Mouse (Mus musculus) kidney, postnatal 4 days (tissue): Measurements from ENCODE around the gene Hebp1.

Source experiments
- DNase-seq, 2 experiments: peaks; one replicate each; pipeline ENCODE4 v3.0.0; 2021; ENCODE audit warnings: mixed read lengths in 2 of 2

The Hebp1 gene

GRCm38 (mm10) chr6:135197921-135198532 lies at the start of gene Hebp1, which contains the start of gene Fam234b:
Hebp1 (minus strand) TSS chr6:135198022.
Fam234b (plus strand) TSS chr6:135197977.
- DNase-seq, result peak; percentile 84 to 90

GRCm38 (mm10) chr6:135245586-135245985 lies 47.8 kb upstream of the Hebp1 start:
- DNase-seq, result no peak

- no peak for DNase-seq
These were observed 42.5 kb upstream of the Hebp1 start for GRCm38 (mm10) chr6:135240361-135240760.

GRCm38 (mm10) chr6:135238211-135238610 lies 40.4 kb upstream of the Hebp1 start:
- no peak for DNase-seq

GRCm38 (mm10) chr6:135237326-135237725 lies 39.5 kb upstream of the Hebp1 start:
- no peak for DNase-seq

- no peak for DNase-seq
These were observed 38.8 kb upstream of the Hebp1 start for GRCm38 (mm10) chr6:135236576-135236975.

GRCm38 (mm10) chr6:135235742-135236141 lies 37.9 kb upstream of the Hebp1 start:
- DNase-seq, result no peak

- no peak for DNase-seq
These were observed 34.8 kb upstream of the Hebp1 start for GRCm38 (mm10) chr6:135232443-135233182.

- DNase-seq, result no peak
These were observed 32.8 kb upstream of the Hebp1 start for GRCm38 (mm10) chr6:135230586-135230985.

GRCm38 (mm10) chr6:135228465-135228941 lies 30.7 kb upstream of the Hebp1 start:
- DNase-seq, result peak; percentile 33 to 60

GRCm38 (mm10) chr6:135223786-135224416 lies 26.1 kb upstream of the Hebp1 start:
- DNase-seq, result no peak

GRCm38 (mm10) chr6:135219916-135220315 lies 22.1 kb upstream of the Hebp1 start:
- peak in 1 of 2 experiments; percentile 32 for DNase-seq

- no peak for DNase-seq
These were observed 20.5 kb upstream of the Hebp1 start for GRCm38 (mm10) chr6:135218330-135218729.

- no peak for DNase-seq
These were observed 14.8 kb upstream of the Hebp1 start for GRCm38 (mm10) chr6:135212666-135213065.

GRCm38 (mm10) chr6:135211169-135211568 lies 13.3 kb upstream of the Hebp1 start:
- DNase-seq, result no peak

GRCm38 (mm10) chr6:135206909-135207308 lies 9.1 kb upstream of the Hebp1 start:
- DNase-seq, result no peak

- no peak for DNase-seq
These were observed 8.0 kb upstream of the Hebp1 start for GRCm38 (mm10) chr6:135205802-135206201.

- DNase-seq, result no peak
These were observed 7.0 kb upstream of the Hebp1 start for GRCm38 (mm10) chr6:135204869-135205268.

GRCm38 (mm10) chr6:135203737-135204136 lies 5.9 kb upstream of the Hebp1 start:
- no peak for DNase-seq

GRCm38 (mm10) chr6:135202668-135203067 lies 4.8 kb upstream of the Hebp1 start:
- DNase-seq, result no peak

GRCm38 (mm10) chr6:135200122-135200957 lies 2.5 kb upstream of the Hebp1 start:
- DNase-seq, result peak in 1 of 2 experiments; percentile 23

GRCm38 (mm10) chr6:135198726-135199125 lies 904 bp upstream of the Hebp1 start:
- DNase-seq, result no peak

- DNase-seq, result no peak
These were observed 376 bp downstream of the Hebp1 start for GRCm38 (mm10) chr6:135197446-135197845.
